Mouse (Mus musculus) kidney, adult 2 months (tissue): ENCODE results near the gene Cd200r4.

ENCODE experiments used
- CTCF ChIP-seq: fragments of 200-500 bp; conservative IDR thresholded peaks from 2 replicates; pipeline ENCODE4 v1.5.1; 2011; ENCODE audit warnings: low read depth, mild to moderate bottlenecking, control low read depth, low read length, moderate library complexity, mixed read lengths; ENCODE audit not compliant: insufficient read depth, insufficient read length
- POLR2A ChIP-seq: fragments of 200-500 bp; IDR thresholded peaks from one replicate; pipeline ENCODE4 v1.6.1; 2011; ENCODE audit warnings: low read depth, low read length, control low read depth

DNA sequence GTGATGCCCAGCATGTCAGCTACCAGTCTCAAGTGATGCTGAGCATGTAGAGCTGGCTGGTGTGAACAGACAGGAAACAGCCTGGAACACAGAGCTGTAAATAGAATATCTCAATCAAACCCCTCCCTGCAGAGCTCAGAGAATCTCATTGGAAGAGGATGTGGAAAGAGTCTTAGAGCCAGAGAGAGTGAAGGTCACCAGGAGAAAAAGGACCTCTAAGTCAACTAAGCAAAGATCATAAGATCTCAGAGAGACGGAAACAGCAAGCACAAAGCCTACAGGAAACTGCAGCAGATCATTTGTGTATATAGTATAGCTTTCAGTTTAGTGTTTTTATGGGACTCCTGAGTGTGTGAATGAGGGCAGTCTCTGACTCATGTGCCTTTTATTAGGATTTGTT, 63.6 kb downstream of the Cd200r4 start:
- no peak for TF ChIP-seq POLR2A
- no peak for TF ChIP-seq CTCF
